Mouse (Mus musculus): ENCODE measurements around the gene Sumo1. TPM values are rescaled to one million over a fixed set of nuclear protein-coding genes. Genes with fewer than 3 reads are reported as not detected.

The Sumo1 gene
- polyA plus RNA-seq, 1 experiment from 2014 or later: 579 TPM

- Histone ChIP-seq H3K36me3 (0 out of 2 replicates have a peak, but pooled peaks cover 4% of the 10 kb centered on the region), H3K9me3 (replicated peaks) (no peaks in the 10 kb centered on the region), H3K4me1 (peaks cover 28% of the 10 kb centered on the region), H3K4me3 (no peak overlapping the region), H3K27ac (replicated peaks) (no peak overlapping the region), H3K27me3 (ENCODE audit: low read depth, poor library complexity, severe bottlenecking) (peaks cover 13% of the 10 kb centered on the region)
- WGBS: 42% methylated on average over 11 of the region's 11 CpGs
- no peak for DNase-seq (ENCODE audit: low spot score)
Measured at GRCm38 (mm10) chr1:59550996-59551395, 119.6 kb downstream of the Sumo1 start.

- WGBS: 84% methylated on average over 6 of the region's 6 CpGs
- H3K4me3 ChIP-seq: no peak overlapping the region
- no peak overlapping the region for H3K27ac ChIP-seq (replicated peaks)
- no peak for DNase-seq (ENCODE audit: low spot score)
- H3K36me3 ChIP-seq: 0 out of 2 replicates have a peak, but pooled peaks cover 4% of the 10 kb centered on the region
- peaks cover 13% of the 10 kb centered on the region for H3K27me3 ChIP-seq (ENCODE audit: low read depth, poor library complexity, severe bottlenecking)
- H3K9me3 ChIP-seq (replicated peaks): no peaks in the 10 kb centered on the region
- H3K4me1 ChIP-seq: peaks cover 28% of the 10 kb centered on the region
Measured at GRCm38 (mm10) chr1:59550227-59550626, 120.4 kb downstream of the Sumo1 start.

- H3K4me1 ChIP-seq: peaks cover 28% of the 10 kb centered on the region
- no peak overlapping the region for H3K4me3 ChIP-seq
- 0 out of 2 replicates have a peak, but pooled peaks cover 4% of the 10 kb centered on the region for H3K36me3 ChIP-seq
- no peak for DNase-seq (ENCODE audit: low spot score)
- H3K9me3 ChIP-seq (replicated peaks): no peaks in the 10 kb centered on the region
- peak overlapping the region; percentile 55 for H3K27ac ChIP-seq (replicated peaks)
- 68% methylated on average over 7 of the region's 7 CpGs for WGBS
- H3K27me3 ChIP-seq (ENCODE audit: low read depth, poor library complexity, severe bottlenecking): peaks cover 13% of the 10 kb centered on the region
Measured at GRCm38 (mm10) chr1:59549036-59549675, 121.5 kb downstream of the Sumo1 start.

DNA sequence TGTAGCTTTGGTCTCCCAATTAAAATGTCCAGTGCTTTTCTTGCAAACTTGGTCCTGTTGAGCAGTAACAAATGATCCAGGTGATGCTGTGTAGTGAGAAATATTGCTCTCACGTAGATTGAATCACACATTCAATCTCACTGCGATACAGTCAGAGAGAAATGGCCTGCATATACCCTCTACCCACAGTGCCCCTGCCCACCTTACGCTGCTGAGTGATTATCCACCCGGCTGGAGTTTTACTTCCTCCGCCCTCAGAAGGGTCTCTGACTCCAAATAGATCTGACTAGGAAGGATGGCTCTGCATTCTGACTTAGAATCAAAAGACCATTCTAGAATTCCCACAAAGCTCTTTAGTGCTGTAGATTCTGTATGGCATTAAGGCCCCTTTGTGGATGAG is 122.1 kb downstream of the Sumo1 start:
- Histone ChIP-seq H3K4me3 (no peak overlapping the region), H3K4me1 (peaks cover 22% of the 10 kb centered on the region), H3K27ac (replicated peaks) (peak overlapping the region; percentile 55; the same call in 1 of the 2 replicates), H3K27me3 (ENCODE audit: low read depth, poor library complexity, severe bottlenecking) (peaks cover 13% of the 10 kb centered on the region), H3K36me3 (0 out of 2 replicates have a peak, but pooled peaks cover 4% of the 10 kb centered on the region), H3K9me3 (replicated peaks) (no peaks in the 10 kb centered on the region)
- DNase-seq (ENCODE audit: low spot score): no peak
- WGBS: 91% methylated on average over 5 of the region's 5 CpGs

DNA sequence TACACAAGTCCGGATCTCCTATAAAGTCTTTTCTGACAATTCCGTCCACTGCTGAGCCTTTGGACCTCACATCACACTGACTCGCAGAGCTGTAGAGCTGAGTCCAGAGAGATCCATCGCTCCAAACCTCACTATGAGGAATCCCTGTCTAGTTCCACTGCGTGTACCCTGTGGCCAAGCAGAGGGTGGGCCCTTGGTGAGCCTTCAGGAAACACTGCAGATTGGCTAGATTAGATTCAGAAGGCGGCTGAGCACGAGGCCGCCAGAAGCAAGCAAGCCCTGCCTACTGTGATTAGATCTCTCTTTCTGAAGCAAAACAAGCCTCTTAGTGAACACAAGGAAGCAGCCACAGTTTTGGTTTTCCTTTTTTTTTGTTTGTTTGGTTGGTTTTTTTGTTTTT is 126.7 kb downstream of the Sumo1 start:
- no peak overlapping the region for H3K27ac ChIP-seq (replicated peaks)
- no peaks in the 10 kb centered on the region for H3K36me3 ChIP-seq
- DNase-seq (ENCODE audit: low spot score): no peak
- H3K4me1 ChIP-seq: peaks cover 18% of the 10 kb centered on the region
- WGBS: 84% methylated on average over 8 of the region's 8 CpGs
- no peak overlapping the region for H3K4me3 ChIP-seq
- no peaks in the 10 kb centered on the region for H3K9me3 ChIP-seq (replicated peaks)
- H3K27me3 ChIP-seq (ENCODE audit: low read depth, poor library complexity, severe bottlenecking): no peaks in the 10 kb centered on the region; the same call in 1 of the 2 replicates

- WGBS: 71% methylated on average over 6 of the region's 6 CpGs
Measured at GRCm38 (mm10) chr1:59542231-59542630, 128.4 kb downstream of the Sumo1 start.

DNA sequence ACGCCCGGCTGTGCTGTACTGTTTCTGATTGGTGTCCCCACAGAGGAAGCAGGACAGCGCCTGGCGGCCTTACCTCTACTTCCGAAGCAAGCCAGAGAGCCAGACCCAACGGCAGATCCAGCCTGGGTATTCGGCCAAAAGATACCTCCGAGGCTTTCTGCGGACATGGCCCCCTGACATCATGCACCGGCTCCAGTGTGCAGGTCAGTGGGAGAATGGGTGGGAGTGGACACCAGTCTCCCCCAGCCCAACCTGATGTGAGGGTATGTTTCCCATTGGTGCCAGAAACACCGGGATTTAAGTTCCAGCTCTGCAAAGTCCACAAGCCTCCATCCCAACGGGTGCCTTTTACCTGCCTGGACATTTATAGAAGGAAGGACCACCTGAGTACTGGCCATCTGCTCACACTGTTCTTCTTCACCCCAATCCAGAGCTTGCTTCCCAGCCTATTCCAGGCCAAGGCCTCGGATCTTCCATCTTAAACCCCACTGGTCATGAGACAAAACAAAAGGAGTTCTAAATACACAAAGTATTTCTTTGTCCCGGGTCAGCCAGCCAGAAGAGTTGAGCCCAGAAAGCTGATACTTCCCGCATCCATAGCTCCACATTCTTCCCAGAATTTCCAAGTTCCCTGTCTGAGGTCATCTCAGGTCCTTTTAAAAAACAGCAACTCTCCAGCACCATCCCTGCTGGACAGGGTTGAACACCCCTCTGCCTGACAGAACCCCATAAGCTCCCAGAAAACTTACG is 129.2 kb downstream of the Sumo1 start:
- no peak overlapping the region; the same call in 1 of the 2 replicates for H3K27ac ChIP-seq (replicated peaks)
- 78% methylated on average over 16 of the region's 16 CpGs for WGBS
- H3K27me3 ChIP-seq (ENCODE audit: low read depth, poor library complexity, severe bottlenecking): no peaks in the 10 kb centered on the region; the same call in 1 of the 2 replicates
- peaks cover 13% of the 10 kb centered on the region for H3K4me1 ChIP-seq
- DNase-seq (ENCODE audit: low spot score): no peak
- H3K4me3 ChIP-seq: no peak overlapping the region
- H3K36me3 ChIP-seq: no peaks in the 10 kb centered on the region
- no peaks in the 10 kb centered on the region for H3K9me3 ChIP-seq (replicated peaks)

More at GRCm38 (mm10) chr1:59542231-59542630, 128.4 kb downstream of the Sumo1 start:
- Histone ChIP-seq H3K4me1 (peaks cover 13% of the 10 kb centered on the region), H3K27me3 (ENCODE audit: low read depth, poor library complexity, severe bottlenecking) (no peaks in the 10 kb centered on the region; the same call in 1 of the 2 replicates), H3K4me3 (no peak overlapping the region), H3K36me3 (no peaks in the 10 kb centered on the region), H3K9me3 (replicated peaks) (no peaks in the 10 kb centered on the region), H3K27ac (replicated peaks) (no peak overlapping the region)
- DNase-seq (ENCODE audit: low spot score): no peak

DNA sequence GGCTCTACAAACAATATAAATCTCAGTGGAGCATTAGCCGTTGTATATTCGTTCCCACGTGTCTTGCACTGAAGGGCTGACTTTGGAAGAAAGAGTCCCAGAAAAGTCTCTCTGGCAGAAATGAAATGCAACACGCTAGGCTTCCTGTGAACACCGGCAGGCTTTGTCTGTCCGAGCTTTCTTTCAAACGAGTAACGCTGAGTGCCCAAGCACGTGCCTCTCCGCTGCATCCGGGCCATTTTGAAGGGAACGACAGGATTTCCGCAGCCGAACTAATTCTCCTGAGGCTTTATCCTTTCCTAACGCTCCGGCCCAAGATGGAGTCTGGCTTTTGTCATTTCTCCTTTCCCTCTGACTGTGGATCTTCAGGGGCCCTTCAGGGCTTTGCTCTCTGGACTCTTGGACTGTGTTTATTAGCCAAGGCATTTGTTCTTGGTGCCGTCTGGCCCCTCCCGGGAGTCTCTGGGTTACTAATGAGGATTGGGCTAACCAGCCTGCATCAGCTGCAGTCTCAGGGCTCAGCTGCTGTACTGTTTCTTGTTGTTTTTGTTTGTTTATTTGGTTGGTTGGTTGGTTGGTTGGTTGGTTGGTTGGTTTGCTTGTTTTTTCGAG is 130.0 kb downstream of the Sumo1 start:
- 72% methylated on average over 19 of the region's 19 CpGs for WGBS

GRCm38 (mm10) chr1:59538381-59538780 is 132.3 kb downstream of the Sumo1 start:
- H3K4me3 ChIP-seq: no peak overlapping the region
- 87% methylated on average over 5 of the region's 5 CpGs for WGBS
- H3K27ac ChIP-seq (replicated peaks): no peak overlapping the region
- H3K27me3 ChIP-seq (ENCODE audit: low read depth, poor library complexity, severe bottlenecking): no peaks in the 10 kb centered on the region
- DNase-seq (ENCODE audit: low spot score): no peak
- no peaks in the 10 kb centered on the region for H3K36me3 ChIP-seq
- H3K9me3 ChIP-seq (replicated peaks): no peaks in the 10 kb centered on the region
- peaks cover 32% of the 10 kb centered on the region for H3K4me1 ChIP-seq

More for the DNA sequence above, 130.0 kb downstream of the Sumo1 start:
- Histone ChIP-seq H3K36me3 (no peaks in the 10 kb centered on the region), H3K4me1 (peaks cover 18% of the 10 kb centered on the region), H3K27ac (replicated peaks) (peak overlapping the region; percentile 3; the same call in 1 of the 2 replicates), H3K4me3 (no peak overlapping the region), H3K27me3 (ENCODE audit: low read depth, poor library complexity, severe bottlenecking) (no peaks in the 10 kb centered on the region), H3K9me3 (replicated peaks) (no peaks in the 10 kb centered on the region)
- no peak for DNase-seq (ENCODE audit: low spot score)

Other genes with a start within 250 kb of the Sumo1 start
- 5.9 and 8.6 TPM in 2 replicates for gene Fzd7, start 188.4 kb downstream of the Sumo1 start, polyA plus RNA-seq (2016; fragmentation: Nextera tagmentation; extraction: Ambion mirVana)
- 9.0 and 9.4 TPM in 2 replicates for gene Gm973, start 154.6 kb downstream of the Sumo1 start, polyA plus RNA-seq (2016; fragmentation: Nextera tagmentation; extraction: Ambion mirVana)
- 269 and 309 TPM in 2 replicates for gene Nop58, start 14.1 kb upstream of the Sumo1 start, polyA plus RNA-seq (2016; fragmentation: Nextera tagmentation; extraction: Ambion mirVana)
- gene Bmpr2, start 92.6 kb upstream of the Sumo1 start, polyA plus RNA-seq (2016; fragmentation: Nextera tagmentation; extraction: Ambion mirVana): 4.4 and 5.7 TPM in 2 replicates
- 8.5 and 11.3 TPM in 2 replicates for gene Fam117b, start 242.2 kb upstream of the Sumo1 start, polyA plus RNA-seq (2016; fragmentation: Nextera tagmentation; extraction: Ambion mirVana)